Mouse (Mus musculus): Measurements from ENCODE around the gene Gpr88. TPM values are rescaled to one million over a fixed set of nuclear protein-coding genes. Genes with fewer than 3 reads are reported as not detected.

Gene Gpr88
- polyA plus RNA-seq, 1 experiment from 2014 or later, result 0.21 TPM

GRCm38 (mm10) chr3:116232763-116233162 lies 20.5 kb downstream of the Gpr88 start:
- H3K36me3 ChIP-seq (ENCODE audit: control insufficient read depth, insufficient read depth, low read length), result no peaks in the 10 kb centered on the region
- H3K27ac ChIP-seq (ENCODE audit: low read depth, low read length), result no peak overlapping the region
- no peak overlapping the region for H3K4me2 ChIP-seq (ENCODE audit: low read depth, low read length, severe bottlenecking)
- no peak for ATAC-seq (replicated peaks; ENCODE audit: low FRiP score)
- no peaks in the 10 kb centered on the region for H3K27me3 ChIP-seq (ENCODE audit: control insufficient read depth, insufficient read depth, low read length)
- no peaks in the 10 kb centered on the region for H3K9me3 ChIP-seq (ENCODE audit: control insufficient read depth, low read length)
- WGBS, result 84% methylated on average over 5 of the region's 5 CpGs
- no peaks in the 10 kb centered on the region for H3K4me1 ChIP-seq (replicated peaks; ENCODE audit: control insufficient read depth, insufficient read depth, low read length)
- DNase-seq (ENCODE audit: low spot score), result no peak
- H3K4me3 ChIP-seq (ENCODE audit: low read depth, low read length), result no peak overlapping the region
- no peak overlapping the region for H3K9ac ChIP-seq (ENCODE audit: low read length)

- Histone ChIP-seq H3K9ac (ENCODE audit: low read length) (no peak overlapping the region), H3K27ac (ENCODE audit: low read depth, low read length) (no peak overlapping the region), H3K4me1 (replicated peaks; ENCODE audit: control insufficient read depth, insufficient read depth, low read length) (no peaks in the 10 kb centered on the region), H3K4me3 (ENCODE audit: low read depth, low read length) (no peak overlapping the region), H3K4me2 (ENCODE audit: low read depth, low read length, severe bottlenecking) (no peak overlapping the region), H3K36me3 (ENCODE audit: control insufficient read depth, insufficient read depth, low read length) (no peaks in the 10 kb centered on the region), H3K9me3 (ENCODE audit: control insufficient read depth, low read length) (no peaks in the 10 kb centered on the region), H3K27me3 (ENCODE audit: control insufficient read depth, insufficient read depth, low read length) (no peaks in the 10 kb centered on the region)
- DNase-seq (ENCODE audit: low spot score) (no peak), ATAC-seq (replicated peaks; ENCODE audit: low FRiP score) (no peak)
- WGBS, result 84% methylated on average over 4 of the region's 4 CpGs
Measured at GRCm38 (mm10) chr3:116229336-116229735, 24.0 kb downstream of the Gpr88 start.

GRCm38 (mm10) chr3:116228360-116229245 lies 24.7 kb downstream of the Gpr88 start:
- H3K27ac ChIP-seq (ENCODE audit: low read depth, low read length), result no peak overlapping the region
- DNase-seq (ENCODE audit: low spot score) (no peak), ATAC-seq (replicated peaks; ENCODE audit: low FRiP score) (no peak)
- H3K4me2 ChIP-seq (ENCODE audit: low read depth, low read length, severe bottlenecking), result no peak overlapping the region
- H3K27me3 ChIP-seq (ENCODE audit: control insufficient read depth, insufficient read depth, low read length), result no peaks in the 10 kb centered on the region
- no peaks in the 10 kb centered on the region for H3K4me1 ChIP-seq (replicated peaks; ENCODE audit: control insufficient read depth, insufficient read depth, low read length)
- H3K9ac ChIP-seq (ENCODE audit: low read length), result no peak overlapping the region
- no peak overlapping the region for H3K4me3 ChIP-seq (ENCODE audit: low read depth, low read length)
- WGBS, result 61% methylated on average over 11 of the region's 11 CpGs
- no peaks in the 10 kb centered on the region for H3K9me3 ChIP-seq (ENCODE audit: control insufficient read depth, low read length)
- H3K36me3 ChIP-seq (ENCODE audit: control insufficient read depth, insufficient read depth, low read length), result no peaks in the 10 kb centered on the region

- H3K27ac ChIP-seq (ENCODE audit: low read depth, low read length), result no peak overlapping the region
- H3K4me1 ChIP-seq (replicated peaks; ENCODE audit: control insufficient read depth, insufficient read depth, low read length), result no peaks in the 10 kb centered on the region; the same call in 1 of the 2 replicates
- ATAC-seq (replicated peaks; ENCODE audit: low FRiP score) (no peak), DNase-seq (ENCODE audit: low spot score) (no peak)
- no peak overlapping the region for H3K4me2 ChIP-seq (ENCODE audit: low read depth, low read length, severe bottlenecking)
- H3K9me3 ChIP-seq (ENCODE audit: control insufficient read depth, low read length), result no peaks in the 10 kb centered on the region
- H3K36me3 ChIP-seq (ENCODE audit: control insufficient read depth, insufficient read depth, low read length), result no peaks in the 10 kb centered on the region
- no peak overlapping the region for H3K9ac ChIP-seq (ENCODE audit: low read length)
- no peak overlapping the region for H3K4me3 ChIP-seq (ENCODE audit: low read depth, low read length)
- H3K27me3 ChIP-seq (ENCODE audit: control insufficient read depth, insufficient read depth, low read length), result no peaks in the 10 kb centered on the region
- WGBS, result 86% methylated on average over 5 of the region's 5 CpGs
Measured at GRCm38 (mm10) chr3:116227383-116227782, 25.9 kb downstream of the Gpr88 start.

- DNase-seq (ENCODE audit: low spot score), result no peak
- H3K27ac ChIP-seq (ENCODE audit: low read depth, low read length), result no peak overlapping the region
- no peak overlapping the region for H3K4me3 ChIP-seq (ENCODE audit: low read depth, low read length)
- no peaks in the 10 kb centered on the region for H3K27me3 ChIP-seq (ENCODE audit: control insufficient read depth, insufficient read depth, low read length)
- WGBS, result 89% methylated on average over 6 of the region's 6 CpGs
- H3K4me2 ChIP-seq (ENCODE audit: low read depth, low read length, severe bottlenecking), result no peak overlapping the region
- no peak overlapping the region for H3K9ac ChIP-seq (ENCODE audit: low read length)
- ATAC-seq (replicated peaks; ENCODE audit: low FRiP score), result no peak
- H3K9me3 ChIP-seq (ENCODE audit: control insufficient read depth, low read length), result no peaks in the 10 kb centered on the region
- no peaks in the 10 kb centered on the region for H3K36me3 ChIP-seq (ENCODE audit: control insufficient read depth, insufficient read depth, low read length)
- no peaks in the 10 kb centered on the region; the same call in 1 of the 2 replicates for H3K4me1 ChIP-seq (replicated peaks; ENCODE audit: control insufficient read depth, insufficient read depth, low read length)
Measured at GRCm38 (mm10) chr3:116226915-116227314, 26.4 kb downstream of the Gpr88 start.

- no peak overlapping the region for H3K9ac ChIP-seq (ENCODE audit: low read length)
Measured at GRCm38 (mm10) chr3:116222511-116223243, 30.6 kb downstream of the Gpr88 start.

GRCm38 (mm10) chr3:116221686-116222010 lies 31.7 kb downstream of the Gpr88 start:
- Histone ChIP-seq H3K27ac (ENCODE audit: low read depth, low read length) (no peak overlapping the region), H3K36me3 (ENCODE audit: control insufficient read depth, insufficient read depth, low read length) (no peaks in the 10 kb centered on the region), H3K27me3 (ENCODE audit: control insufficient read depth, insufficient read depth, low read length) (no peaks in the 10 kb centered on the region), H3K9ac (ENCODE audit: low read length) (no peak overlapping the region), H3K9me3 (ENCODE audit: control insufficient read depth, low read length) (no peaks in the 10 kb centered on the region), H3K4me1 (replicated peaks; ENCODE audit: control insufficient read depth, insufficient read depth, low read length) (no peaks in the 10 kb centered on the region; the same call in 1 of the 2 replicates), H3K4me2 (ENCODE audit: low read depth, low read length, severe bottlenecking) (no peak overlapping the region), H3K4me3 (ENCODE audit: low read depth, low read length) (no peak overlapping the region)
- DNase-seq (ENCODE audit: low spot score), result no peak
- WGBS, result 37% methylated on average over 3 of the region's 3 CpGs
- ATAC-seq (replicated peaks; ENCODE audit: low FRiP score), result no peak

More at GRCm38 (mm10) chr3:116222511-116223243, 30.6 kb downstream of the Gpr88 start:
- 0 out of 2 replicates have a peak overlapping the region, but pooled peaks have one; percentile 9 for H3K4me3 ChIP-seq (ENCODE audit: low read depth, low read length)
- H3K9me3 ChIP-seq (ENCODE audit: control insufficient read depth, low read length), result no peaks in the 10 kb centered on the region
- H3K36me3 ChIP-seq (ENCODE audit: control insufficient read depth, insufficient read depth, low read length), result no peaks in the 10 kb centered on the region
- no peak overlapping the region for H3K27ac ChIP-seq (ENCODE audit: low read depth, low read length)
- ATAC-seq (replicated peaks; ENCODE audit: low FRiP score) (peak; percentile 73), DNase-seq (ENCODE audit: low spot score) (no peak)
- no peaks in the 10 kb centered on the region; the same call in 1 of the 2 replicates for H3K4me1 ChIP-seq (replicated peaks; ENCODE audit: control insufficient read depth, insufficient read depth, low read length)
- H3K4me2 ChIP-seq (ENCODE audit: low read depth, low read length, severe bottlenecking), result peak overlapping the region; percentile 38
- 23% methylated on average over 17 of the region's 17 CpGs for WGBS
- no peaks in the 10 kb centered on the region for H3K27me3 ChIP-seq (ENCODE audit: control insufficient read depth, insufficient read depth, low read length)

- Histone ChIP-seq H3K36me3 (ENCODE audit: control insufficient read depth, insufficient read depth, low read length) (no peaks in the 10 kb centered on the region), H3K4me2 (ENCODE audit: low read depth, low read length, severe bottlenecking) (no peak overlapping the region), H3K9me3 (ENCODE audit: control insufficient read depth, low read length) (no peaks in the 10 kb centered on the region), H3K4me1 (replicated peaks; ENCODE audit: control insufficient read depth, insufficient read depth, low read length) (no peaks in the 10 kb centered on the region; the same call in 1 of the 2 replicates), H3K27me3 (ENCODE audit: control insufficient read depth, insufficient read depth, low read length) (no peaks in the 10 kb centered on the region), H3K27ac (ENCODE audit: low read depth, low read length) (no peak overlapping the region), H3K4me3 (ENCODE audit: low read depth, low read length) (no peak overlapping the region), H3K9ac (ENCODE audit: low read length) (no peak overlapping the region)
- 86% methylated on average over 6 of the region's 6 CpGs for WGBS
- no peak for ATAC-seq (replicated peaks; ENCODE audit: low FRiP score)
- DNase-seq (ENCODE audit: low spot score), result no peak
Measured at GRCm38 (mm10) chr3:116220980-116221685, 32.2 kb downstream of the Gpr88 start.
